Mouse (Mus musculus) midbrain, embryonic 14.5 days (tissue): ENCODE measurements around the gene Tsnaxip1. TPM values are rescaled to one million over a fixed set of nuclear protein-coding genes. Genes with fewer than 3 reads are reported as not detected.
A peak's percentile ranks its signal among the peaks of the same experiment; 100 is the strongest.

Source experiments
- ATAC-seq: fragments of 200-750 bp; cut with Nextera tagmentation; 2 replicates; pipeline ENCODE4 v1.8.0; 2017; ENCODE audit warnings: moderate number of reproducible peaks, moderate library complexity; ENCODE audit not compliant: low FRiP score, low TSS enrichment
- DNase-seq: peaks from one replicate; pipeline ENCODE4 v3.0.0-alpha.2; 2015
- H3K27ac ChIP-seq: fragments of 300-500 bp; sonication (generic); replicated peaks from 2 replicates; pipeline ENCODE4 v1.5.1; 2014; ENCODE audit warnings: mild to moderate bottlenecking, low read depth, low read length, moderate library complexity
- H3K27me3 ChIP-seq: fragments of 300-500 bp; sonication (generic); 2 replicates; pipeline ENCODE4 v1.6.1; 2014; ENCODE audit warnings: low read length, control low read depth, mixed read lengths; ENCODE audit not compliant: control insufficient read depth, insufficient read depth
- H3K36me3 ChIP-seq: fragments of 300-500 bp; sonication (generic); 2 replicates; pipeline ENCODE4 v1.6.1; 2014; ENCODE audit warnings: low read length, control low read depth; ENCODE audit not compliant: control insufficient read depth, insufficient read depth
- H3K4me1 ChIP-seq: fragments of 300-500 bp; sonication (generic); 2 replicates; pipeline ENCODE4 v1.6.1; 2014; ENCODE audit warnings: mild to moderate bottlenecking, antibody characterized with exemption, low read length, control low read depth; ENCODE audit not compliant: control insufficient read depth, insufficient read depth
- H3K4me2 ChIP-seq: fragments of 300-500 bp; sonication (generic); 2 replicates; pipeline ENCODE4 v1.6.1; 2014; ENCODE audit warnings: mild to moderate bottlenecking, low read length, moderate library complexity
- H3K4me3 ChIP-seq: fragments of 300-500 bp; sonication (generic); replicated peaks from 2 replicates; pipeline ENCODE4 v1.5.1; 2014; ENCODE audit warnings: low read depth, low read length
- H3K9ac ChIP-seq: fragments of 300-500 bp; sonication (generic); replicated peaks from 2 replicates; pipeline ENCODE4 v1.6.1; 2014; ENCODE audit warnings: mild to moderate bottlenecking, low read length, moderate library complexity
- H3K9me3 ChIP-seq: fragments of 300-500 bp; sonication (generic); 2 replicates; pipeline ENCODE4 v1.6.1; 2016; ENCODE audit warnings: low read length, control low read depth, mixed read lengths; ENCODE audit not compliant: control insufficient read depth
- WGBS: fragments of 180-500 bp; shearing (Covaris S2); extraction: QIAGEN DNeasy Blood & Tissue Kit; methylation state at CpG from one replicate; pipeline ENCODE4 v1.1.7; 2014; 5-methylcytosine and 5-hydroxymethylcytosine counted together
- polyA plus RNA-seq: library from polyadenylated mRNA; unstranded; fragments of >200 nt; fragmentation: Nextera tagmentation; extraction: Ambion mirVana; gene quantifications from 2 replicates; pipeline ENCODE4 v1.2.1, GENCODE M21; 2014

Tsnaxip1 gene
- polyA plus RNA-seq, 1 experiment from 2014 or later: 0.24 TPM

- H3K27me3 ChIP-seq: no peaks in the 10 kb centered on the region
- H3K9ac ChIP-seq: no peak overlapping the region
- WGBS: 96% methylated on average over 2 of the region's 2 CpGs
- no peak for DNase-seq
- ATAC-seq: no peak
- H3K9me3 ChIP-seq: no peaks in the 10 kb centered on the region
- peaks cover 23% of the 10 kb centered on the region; the same call in 1 of the 2 replicates for H3K36me3 ChIP-seq
- H3K4me2 ChIP-seq: no peak overlapping the region
- no peaks in the 10 kb centered on the region for H3K4me1 ChIP-seq
- no peak overlapping the region for H3K4me3 ChIP-seq
- no peak overlapping the region for H3K27ac ChIP-seq
These were observed 19.1 kb upstream of the Tsnaxip1 start for GRCm38 (mm10) chr8:105808480-105808879.

- Histone ChIP-seq H3K36me3 (peaks cover 15% of the 10 kb centered on the region; the same call in 1 of the 2 replicates), H3K27ac (no peak overlapping the region), H3K4me3 (no peak overlapping the region), H3K27me3 (no peaks in the 10 kb centered on the region), H3K4me2 (no peak overlapping the region), H3K9ac (no peak overlapping the region), H3K9me3 (no peaks in the 10 kb centered on the region), H3K4me1 (no peaks in the 10 kb centered on the region)
- 83% methylated on average over 6 of the region's 6 CpGs for WGBS
- no peak for DNase-seq
- ATAC-seq: no peak
These were observed 17.2 kb upstream of the Tsnaxip1 start for GRCm38 (mm10) chr8:105810245-105810786.

- Histone ChIP-seq H3K9me3 (no peaks in the 10 kb centered on the region), H3K4me3 (no peak overlapping the region), H3K9ac (no peak overlapping the region), H3K36me3 (peaks cover 13% of the 10 kb centered on the region; the same call in 1 of the 2 replicates), H3K27me3 (no peaks in the 10 kb centered on the region), H3K4me2 (no peak overlapping the region), H3K27ac (no peak overlapping the region), H3K4me1 (no peaks in the 10 kb centered on the region)
- no peak for DNase-seq
- WGBS: 86% methylated on average over 10 of the region's 10 CpGs
- no peak for ATAC-seq
These were observed 16.5 kb upstream of the Tsnaxip1 start for GRCm38 (mm10) chr8:105811061-105811460.

- Histone ChIP-seq H3K4me1 (no peaks in the 10 kb centered on the region), H3K4me3 (no peak overlapping the region), H3K9me3 (no peaks in the 10 kb centered on the region), H3K27me3 (no peaks in the 10 kb centered on the region), H3K27ac (no peak overlapping the region), H3K4me2 (no peak overlapping the region), H3K9ac (no peak overlapping the region), H3K36me3 (peaks cover 13% of the 10 kb centered on the region; the same call in 1 of the 2 replicates)
- WGBS: 83% methylated on average over 3 of the region's 3 CpGs
- ATAC-seq (no peak), DNase-seq (no peak)
These were observed 16.0 kb upstream of the Tsnaxip1 start for GRCm38 (mm10) chr8:105811543-105811942.

- DNase-seq: no peak
- H3K27me3 ChIP-seq: no peaks in the 10 kb centered on the region
- H3K36me3 ChIP-seq: peaks cover 13% of the 10 kb centered on the region; the same call in 1 of the 2 replicates
- no peak for ATAC-seq
- no peaks in the 10 kb centered on the region for H3K4me1 ChIP-seq
- 89% methylated on average over 5 of the region's 5 CpGs for WGBS
- H3K4me2 ChIP-seq: no peak overlapping the region
- no peak overlapping the region for H3K27ac ChIP-seq
- no peaks in the 10 kb centered on the region for H3K9me3 ChIP-seq
- H3K4me3 ChIP-seq: no peak overlapping the region
- no peak overlapping the region for H3K9ac ChIP-seq
These were observed 15.0 kb upstream of the Tsnaxip1 start for GRCm38 (mm10) chr8:105812511-105812910.

DNA sequence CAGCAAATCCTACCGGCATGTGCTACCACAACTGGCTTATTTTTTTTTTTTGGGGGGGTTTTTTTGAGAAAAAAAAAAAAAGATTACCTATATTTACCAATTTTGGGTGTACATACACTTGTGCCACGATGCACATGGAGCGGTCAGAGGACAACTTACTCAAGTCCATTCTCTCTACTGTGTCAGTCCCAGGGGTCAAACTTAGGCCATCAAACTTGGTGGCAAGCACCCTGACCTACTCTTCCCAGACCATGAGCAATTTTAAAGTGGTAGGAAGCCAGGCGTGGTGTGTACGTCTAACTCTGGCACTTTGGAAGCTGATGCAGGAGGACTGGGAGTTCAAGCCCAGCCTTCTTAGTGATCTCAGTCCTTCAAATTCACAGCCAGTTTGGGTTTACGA lies 14.3 kb upstream of the Tsnaxip1 start:
- Histone ChIP-seq H3K4me3 (no peak overlapping the region), H3K4me2 (no peak overlapping the region), H3K4me1 (no peaks in the 10 kb centered on the region), H3K27me3 (no peaks in the 10 kb centered on the region), H3K27ac (no peak overlapping the region), H3K36me3 (peaks cover 13% of the 10 kb centered on the region; the same call in 1 of the 2 replicates), H3K9ac (no peak overlapping the region), H3K9me3 (no peaks in the 10 kb centered on the region)
- 99% methylated on average over 6 of the region's 6 CpGs for WGBS
- ATAC-seq: no peak
- no peak for DNase-seq

DNA sequence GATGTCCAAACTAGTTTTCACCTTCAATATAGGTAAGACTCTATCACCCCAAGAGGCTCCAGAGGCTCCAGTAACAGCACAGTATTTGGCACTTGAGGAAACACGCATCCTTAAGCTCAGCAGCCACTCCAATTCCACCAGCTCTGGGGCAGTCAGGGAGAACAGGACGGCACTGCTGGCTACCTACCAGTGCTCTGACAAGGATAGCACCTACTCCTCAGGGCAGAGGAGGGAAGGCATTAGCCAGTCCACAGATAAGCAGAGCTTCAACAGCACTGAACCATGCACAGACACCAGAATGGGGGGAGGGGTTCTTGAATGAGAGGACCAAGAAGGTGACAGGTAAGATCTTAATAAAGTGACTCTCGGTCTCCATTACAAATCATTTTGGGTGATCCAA lies 7.9 kb upstream of the Tsnaxip1 start:
- H3K27ac ChIP-seq: no peak overlapping the region
- DNase-seq (no peak), ATAC-seq (no peak)
- no peak overlapping the region for H3K4me3 ChIP-seq
- no peak overlapping the region for H3K9ac ChIP-seq
- no peaks in the 10 kb centered on the region for H3K9me3 ChIP-seq
- H3K4me2 ChIP-seq: no peak overlapping the region
- 88% methylated on average over 3 of the region's 3 CpGs for WGBS
- H3K27me3 ChIP-seq: no peaks in the 10 kb centered on the region
- H3K4me1 ChIP-seq: no peaks in the 10 kb centered on the region
- H3K36me3 ChIP-seq: peaks cover 51% of the 10 kb centered on the region

DNA sequence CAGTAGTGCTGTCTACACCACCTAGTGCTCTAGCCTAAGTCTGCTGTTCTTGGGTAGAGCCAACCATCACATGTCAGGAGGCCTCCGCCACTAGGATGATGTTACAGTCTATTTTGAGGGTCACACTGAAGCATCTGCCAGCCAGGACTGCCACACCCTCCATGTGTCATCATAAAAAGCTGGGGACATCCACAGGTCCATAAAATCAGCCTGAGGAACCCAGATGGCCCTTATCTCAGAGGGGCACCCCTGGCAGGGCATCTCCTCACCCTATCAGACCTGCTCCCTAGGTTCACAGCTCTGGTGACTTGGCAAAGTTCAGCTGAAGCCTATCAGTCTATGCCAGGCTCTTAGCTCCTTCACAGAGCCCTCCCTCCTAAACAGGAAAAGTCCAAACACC lies 6.6 kb upstream of the Tsnaxip1 start:
- Histone ChIP-seq H3K9me3 (no peaks in the 10 kb centered on the region), H3K27me3 (no peaks in the 10 kb centered on the region), H3K4me3 (no peak overlapping the region), H3K4me1 (peaks cover 3% of the 10 kb centered on the region), H3K36me3 (peaks cover 57% of the 10 kb centered on the region), H3K9ac (no peak overlapping the region), H3K27ac (no peak overlapping the region), H3K4me2 (no peak overlapping the region)
- no peak for DNase-seq
- ATAC-seq: no peak
- WGBS: 100% methylated on average over 1 of the region's 1 CpGs

- Histone ChIP-seq H3K27ac (no peak overlapping the region), H3K9ac (no peak overlapping the region), H3K9me3 (no peaks in the 10 kb centered on the region), H3K36me3 (peaks cover 46% of the 10 kb centered on the region), H3K4me3 (peak overlapping the region; percentile 98; the same call in 1 of the 2 replicates), H3K4me2 (peak overlapping the region; percentile 97), H3K27me3 (no peaks in the 10 kb centered on the region), H3K4me1 (peaks cover 9% of the 10 kb centered on the region)
- DNase-seq (no peak), ATAC-seq (no peak)
- WGBS: 86% methylated on average over 4 of the region's 4 CpGs
These were observed 2.0 kb upstream of the Tsnaxip1 start for GRCm38 (mm10) chr8:105825506-105825905.
